Mouse (Mus musculus): Measurements from ENCODE around the gene Mus81. TPM values are rescaled to one million over a fixed set of nuclear protein-coding genes. Genes with fewer than 3 reads are reported as not detected.

The Mus81 gene
- total and polyA plus RNA-seq, 3 experiments: 20.4 to 29.3 (median 28.8) TPM

- TF ChIP-seq CHD1 (IDR thresholded peaks at IDR 0.05; ENCODE audit: low read depth, low read length) (no peak), HCFC1 (IDR thresholded peaks at IDR 0.05; ENCODE audit: low read depth, low read length) (no peak), TCF12 (IDR thresholded peaks at IDR 0.05; ENCODE audit: low read depth, low read length) (no peak), SMC3 (IDR thresholded peaks at IDR 0.05; ENCODE audit: low read depth, low read length) (peak; percentile 58), RAD21 (IDR thresholded peaks at IDR 0.05; ENCODE audit: low read depth, low read length) (peak; percentile 67), NELFE (IDR thresholded peaks at IDR 0.05; ENCODE audit: low read depth, low read length) (no peak), CTCF (conservative IDR thresholded peaks at IDR 0.05 in 1 of 2, IDR thresholded peaks at IDR 0.05 in 1 of 2; ENCODE audit: low read depth in 2 of 2, low read length in 2 of 2) (peak; percentile 52 to 76; a peak in 3 of 4 replicates), PAX5 (IDR thresholded peaks at IDR 0.05; ENCODE audit: low read length) (no peak)
- H3K9ac ChIP-seq (ENCODE audit: insufficient read depth, low read depth): no peak overlapping the region
- H3K4me1 ChIP-seq (ENCODE audit: control insufficient read depth in 1 of 2, insufficient read depth in 2 of 2): peaks cover 3 to 18% of the 10 kb centered on the region in 2 experiments; a peak in 3 of 4 replicates
- H3K9me3 ChIP-seq (replicated peaks; ENCODE audit: low read length): no peaks in the 10 kb centered on the region
- peaks cover 57 to 73% of the 10 kb centered on the region in 2 experiments for H3K36me3 ChIP-seq (replicated peaks in 1 of 2; ENCODE audit: control insufficient read depth in 1 of 2, insufficient read depth in 1 of 2, low read length in 1 of 2)
- no peak overlapping the region for H3K4me3 ChIP-seq (replicated peaks in 1 of 3; ENCODE audit: low read depth in 2 of 3, low read length in 2 of 3, poor library complexity in 1 of 3)
- dilution Hi-C loops (cut with MboI; ENCODE audit: extremely low pct_ligation_motif_present, extremely low pct_unique_long_range_greater_than_20kb, low sequenced_read_pairs): no loop called here
- no peak overlapping the region for H3K27ac ChIP-seq (ENCODE audit: insufficient read depth, low read depth)
- H3K27me3 ChIP-seq (replicated peaks): peaks cover 2% of the 10 kb centered on the region
- no peak overlapping the region for H3K4me2 ChIP-seq (ENCODE audit: insufficient read depth, low read depth, poor library complexity, severe bottlenecking)
- H3K79me2 ChIP-seq (replicated peaks; ENCODE audit: control insufficient read depth, extremely low read depth, insufficient read depth, poor library complexity, severe bottlenecking): peaks cover 6% of the 10 kb centered on the region
- in situ Hi-C loops (cut with MboI; ENCODE audit: low pct_ligation_motif_present, low pct_unique_long_range_greater_than_20kb, low sequenced_read_pairs): no loop called here
- peak; percentile 42 for DNase-seq (ENCODE audit: extremely low read depth)
Measured at GRCm38 (mm10) chr19:5463791-5464562, 24.2 kb downstream of the Mus81 start.

- no peak overlapping the region for H3K9ac ChIP-seq (ENCODE audit: insufficient read depth, low read depth)
- DNase-seq (ENCODE audit: extremely low read depth): no peak
- TF ChIP-seq ETS1 (conservative IDR thresholded peaks at IDR 0.05; ENCODE audit: low read depth, low read length) (no peak), POLR2A (IDR thresholded peaks at IDR 0.05; ENCODE audit: low read depth, low read length) (no peak), RCOR1 (conservative IDR thresholded peaks at IDR 0.05; ENCODE audit: low read depth, low read length) (no peak), TBP (conservative IDR thresholded peaks at IDR 0.05; ENCODE audit: low read depth, low read length) (no peak), MAFK (IDR thresholded peaks at IDR 0.05; ENCODE audit: insufficient replicate concordance, low read length) (no peak), ZKSCAN1 (IDR thresholded peaks at IDR 0.05; ENCODE audit: borderline replicate concordance, low read depth, low read length) (no peak), SMC3 (IDR thresholded peaks at IDR 0.05; ENCODE audit: low read depth, low read length) (no peak), EP300 (IDR thresholded peaks at IDR 0.05; ENCODE audit: low read length) (no peak), MYC (IDR thresholded peaks at IDR 0.05; ENCODE audit: low read depth, low read length) (no peak), USF2 (conservative IDR thresholded peaks at IDR 0.05; ENCODE audit: low read depth, low read length) (no peak), ELF1 (IDR thresholded peaks at IDR 0.05; ENCODE audit: low read depth, low read length) (no peak), MAX (IDR thresholded peaks at IDR 0.05; ENCODE audit: low read length) (no peak), ZC3H11A (IDR thresholded peaks at IDR 0.05; ENCODE audit: low read depth, low read length) (no peak), UBTF (IDR thresholded peaks at IDR 0.05; ENCODE audit: low read depth, low read length) (no peak), BHLHE40 (IDR thresholded peaks at IDR 0.05; ENCODE audit: low read depth, low read length) (no peak), NELFE (IDR thresholded peaks at IDR 0.05; ENCODE audit: low read depth, low read length) (no peak), E2F4 (IDR thresholded peaks at IDR 0.05; ENCODE audit: insufficient replicate concordance, low read depth, low read length) (no peak), MAZ (IDR thresholded peaks at IDR 0.05; ENCODE audit: low read depth, low read length) (no peak), KAT2A (IDR thresholded peaks at IDR 0.05; ENCODE audit: insufficient replicate concordance, low read length) (no peak)
- in situ Hi-C loops (cut with MboI; ENCODE audit: low pct_ligation_motif_present, low pct_unique_long_range_greater_than_20kb, low sequenced_read_pairs) (no loop called here), dilution Hi-C loops (cut with MboI; ENCODE audit: extremely low pct_ligation_motif_present, extremely low pct_unique_long_range_greater_than_20kb, low sequenced_read_pairs) (no loop called here)
- H3K4me2 ChIP-seq (ENCODE audit: insufficient read depth, low read depth, poor library complexity, severe bottlenecking): no peak overlapping the region
- H3K27me3 ChIP-seq (replicated peaks): peaks cover 7% of the 10 kb centered on the region
- H3K9me3 ChIP-seq (replicated peaks; ENCODE audit: low read length): no peaks in the 10 kb centered on the region
- peaks cover 57 to 68% of the 10 kb centered on the region in 2 experiments for H3K36me3 ChIP-seq (replicated peaks in 1 of 2; ENCODE audit: control insufficient read depth in 1 of 2, insufficient read depth in 1 of 2, low read length in 1 of 2)
- H3K27ac ChIP-seq (ENCODE audit: insufficient read depth, low read depth): no peak overlapping the region
- H3K79me2 ChIP-seq (replicated peaks; ENCODE audit: control insufficient read depth, extremely low read depth, insufficient read depth, poor library complexity, severe bottlenecking): peaks cover 6% of the 10 kb centered on the region
- no peak overlapping the region for H3K4me3 ChIP-seq (replicated peaks in 1 of 3; ENCODE audit: low read depth in 2 of 3, low read length in 2 of 3, poor library complexity in 1 of 3)
- peaks cover 3 to 18% of the 10 kb centered on the region in 2 experiments; a peak in 3 of 4 replicates for H3K4me1 ChIP-seq (ENCODE audit: control insufficient read depth in 1 of 2, insufficient read depth in 2 of 2)
Measured at GRCm38 (mm10) chr19:5463212-5463611, 25.0 kb downstream of the Mus81 start.

Data from CH12.LX (cell line).